Comparison of ENCODE assay signal across 8 mouse cellular contexts in genomic region chr4:74242176-74242575, GRCm38 (mm10). TPM values are rescaled to one million over a fixed set of nuclear protein-coding genes. Genes with fewer than 3 reads are reported as not detected.
DNase-seq lines count a peak whose midpoint lies in the region; ATAC-seq and TF ChIP-seq lines count a peak whose summit lies in the region.

Gene Kdm4c, plus strand, starts transcription at chr4:74242497.

- no peaks in the 10 kb centered on the region for H3K36me3 ChIP-seq in forebrain, embryonic 12.5 days (replicated peaks)
- no peaks in the 10 kb centered on the region for H3K36me3 ChIP-seq in forebrain, postnatal 0 days (ENCODE audit: insufficient read depth)
- H3K36me3 ChIP-seq in stomach, embryonic 16.5 days (ENCODE audit: control insufficient read depth, insufficient read depth, low read length) = no peaks in the 10 kb centered on the region

- no peaks in the 10 kb centered on the region for H3K27me3 ChIP-seq in forebrain, embryonic 12.5 days
- H3K27me3 ChIP-seq in forebrain, postnatal 0 days (ENCODE audit: insufficient read depth, low read length) = no peaks in the 10 kb centered on the region
- no peaks in the 10 kb centered on the region for H3K27me3 ChIP-seq in stomach, embryonic 16.5 days (ENCODE audit: control insufficient read depth, insufficient read depth, low read length)

- no peaks in the 10 kb centered on the region for H3K9me3 ChIP-seq in forebrain, embryonic 12.5 days
- no peaks in the 10 kb centered on the region for H3K9me3 ChIP-seq in forebrain, postnatal 0 days (ENCODE audit: low read length)
- no peaks in the 10 kb centered on the region for H3K9me3 ChIP-seq in stomach, embryonic 16.5 days (replicated peaks; ENCODE audit: control insufficient read depth, low read length)

- no peak for DNase-seq in forebrain, postnatal 0 days
- DNase-seq in layer of hippocampus, postnatal 25 days (ENCODE audit: extremely low spot score in 1 of 2, low spot score in 1 of 2) = no peak
- no peak for DNase-seq in cerebellum, postnatal 10 days
- no peak for DNase-seq in kidney, adult 18-20 months

- no peaks in the 10 kb centered on the region for H3K4me1 ChIP-seq in forebrain, embryonic 12.5 days
- H3K4me1 ChIP-seq in forebrain, postnatal 0 days (ENCODE audit: insufficient read depth) = no peaks in the 10 kb centered on the region
- H3K4me1 ChIP-seq in stomach, embryonic 16.5 days (ENCODE audit: control insufficient read depth, insufficient read depth, low read length) = no peaks in the 10 kb centered on the region

- no peak within 1 kb of the TSS for H3K4me3 ChIP-seq in forebrain, embryonic 12.5 days (replicated peaks)
- no peak within 1 kb of the TSS for H3K4me3 ChIP-seq in forebrain, postnatal 0 days (ENCODE audit: low read depth, low read length)
- no peak within 1 kb of the TSS for H3K4me3 ChIP-seq in stomach, embryonic 16.5 days (replicated peaks; ENCODE audit: low read length)

- H3K4me2 ChIP-seq in forebrain, embryonic 12.5 days = no peak within 1 kb of the TSS
- no peak within 1 kb of the TSS for H3K4me2 ChIP-seq in forebrain, postnatal 0 days (ENCODE audit: low read depth)
- no peak within 1 kb of the TSS for H3K4me2 ChIP-seq in stomach, embryonic 16.5 days (ENCODE audit: low read depth, low read length)

- ATAC-seq in forebrain, embryonic 12.5 days (ENCODE audit: low FRiP score) = no peak
- ATAC-seq in forebrain, postnatal 0 days = no peak
- ATAC-seq in CD4-positive, CD25-positive, alpha-beta regulatory T cell, adult 4 months = no peak
- no peak for ATAC-seq in erythroid progenitor cell, adult 5-6 weeks (replicated peaks; ENCODE audit: low FRiP score, poor library complexity, severe bottlenecking)
- ATAC-seq in stomach, embryonic 16.5 days (ENCODE audit: insufficient read depth, low FRiP score) = no peak

- no peak for TF ChIP-seq CTCF in forebrain, postnatal 0 days (IDR thresholded peaks at IDR 0.05; ENCODE audit: low read depth)

- WGBS in forebrain, embryonic 12.5 days = 80% methylated on average over 1 of the region's 1 CpGs
- WGBS in forebrain, postnatal 0 days = 67% methylated on average over 1 of the region's 1 CpGs
- 84% methylated on average over 1 of the region's 1 CpGs for WGBS in stomach, embryonic 16.5 days

- no peak within 1 kb of the TSS for H3K9ac ChIP-seq in forebrain, embryonic 12.5 days
- H3K9ac ChIP-seq in forebrain, postnatal 0 days = no peak within 1 kb of the TSS
- H3K9ac ChIP-seq in stomach, embryonic 16.5 days (ENCODE audit: low read length) = no peak within 1 kb of the TSS

- no peak within 1 kb of the TSS for H3K27ac ChIP-seq in forebrain, embryonic 12.5 days
- H3K27ac ChIP-seq in forebrain, postnatal 0 days (ENCODE audit: low read depth, low read length) = no peak within 1 kb of the TSS
- H3K27ac ChIP-seq in stomach, embryonic 16.5 days (ENCODE audit: low read length) = no peak within 1 kb of the TSS

RNA-seq across cellular contexts. Expression of gene Kdm4c, which starts in this region (rescaled TPM):
- 16.3 and 17.7 TPM in 2 replicates for polyA plus RNA-seq in forebrain, embryonic 12.5 days (2016; fragmentation: Nextera tagmentation; extraction: Ambion mirVana)
- total RNA-seq in forebrain, postnatal 0 days (2014; rRNA removed) = 22.2 and 25.9 TPM in 2 replicates
- polyA plus RNA-seq in forebrain, postnatal 0 days (2015; fragmentation: Nextera tagmentation; extraction: Ambion mirVana) = 5.5 and 8.2 TPM in 2 replicates
- polyA plus RNA-seq in CD4-positive, CD25-positive, alpha-beta regulatory T cell, adult 4 months (2017; shearing (Covaris generic)) = 10 to 100 TPM; 28.8 to 34.9 TPM
- 12.3 and 18.9 TPM in 2 replicates for total RNA-seq in erythroid progenitor cell, adult 5-6 weeks (2015; ENCODE audit: low replicate concordance)
- total RNA-seq in erythroid progenitor cell, adult 5-6 weeks (2017; ENCODE audit: low replicate concordance) = 18.5 and 20.1 TPM in 2 replicates
- 10 to 100 TPM; 23.6 to 26.1 TPM for total RNA-seq in layer of hippocampus, postnatal 25 days (2021)
- 13.8 and 14.9 TPM in 2 replicates for polyA plus RNA-seq in stomach, embryonic 16.5 days (2015; fragmentation: Nextera tagmentation; extraction: Ambion mirVana)
